9 mouse cellular contexts compared by ENCODE assay signal in the genomic region with DNA sequence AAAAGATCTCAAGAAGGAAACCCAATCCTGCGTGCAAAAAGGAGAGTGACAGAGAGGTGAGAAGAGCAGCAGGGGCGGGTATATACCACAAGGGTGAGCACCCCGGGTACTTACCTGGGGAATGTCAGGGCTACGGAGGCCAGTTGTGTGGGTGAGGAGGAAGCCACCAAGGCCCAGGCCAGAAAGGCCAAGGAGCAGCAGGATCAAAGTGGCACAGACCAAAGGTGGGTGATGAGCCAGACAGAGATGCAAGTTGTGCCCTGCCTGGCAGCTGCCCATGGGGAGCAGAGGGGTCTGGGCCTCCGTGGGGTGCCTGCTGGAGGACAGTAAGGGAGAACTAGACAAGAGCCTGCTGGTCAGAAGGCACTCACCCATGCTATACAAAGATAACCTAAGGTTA. TPM values are rescaled to one million over a fixed set of nuclear protein-coding genes. Genes with fewer than 3 reads are reported as not detected.
DNase-seq lines count a peak whose midpoint lies in the region; ATAC-seq lines count a peak whose summit lies in the region.
"Had no signal": no experiment of that assay in that cellular context is flagged by ENCODE, and none has a peak within 500 bp of the region (broad histone marks: within the 10 kb centered on the region; RNA-seq: fewer than 3 reads in every experiment).

No protein-coding gene starts in this region.

- intact Hi-C loops in gastrocnemius, postnatal 36 days (cut with DNase I), result no loop called here

- peak; percentile 15 for DNase-seq in layer of hippocampus, adult 11-12 months (ENCODE audit: low spot score)
- no peak for DNase-seq in layer of hippocampus, adult 9-11 months
- peak; percentile 23 to 34 for DNase-seq in cerebellum, postnatal 14 days
- no peak for DNase-seq in gastrocnemius, postnatal 36 days
- no peak for DNase-seq in adrenal gland, postnatal 25 days
- DNase-seq in ovary, adult 18-20 months (ENCODE audit: low spot score), result no peak

- peak; percentile 23; the same call in 1 of the 2 replicates for ATAC-seq in granulocyte monocyte progenitor cell, adult 5-6 weeks (replicated peaks; ENCODE audit: poor library complexity, severe bottlenecking)
- peak; percentile 25 for ATAC-seq in megakaryocyte progenitor cell, adult 5-6 weeks (replicated peaks; ENCODE audit: poor library complexity)
- ATAC-seq: Patski had no signal

RNA-seq across cellular contexts. Expression of gene Taok2, which starts 12.4 kb away (rescaled TPM):
- 28.0 and 45.8 TPM in 2 replicates for total RNA-seq in granulocyte monocyte progenitor cell, adult 5-6 weeks (2014; fragmentation: Nextera tagmentation)
- total RNA-seq in granulocyte monocyte progenitor cell, adult 5-6 weeks (2017), result 29.9 and 35.6 TPM in 2 replicates
- 16.5 and 19.4 TPM in 2 replicates for total RNA-seq in megakaryocyte progenitor cell, adult 5-6 weeks (2015)
- total RNA-seq in megakaryocyte progenitor cell, adult 5-6 weeks (2017), result 30.2 and 32.6 TPM in 2 replicates
- total RNA-seq in gastrocnemius, postnatal 36 days (2021), result 10 to 100 TPM; 18.3 to 21.7 TPM
- 82.8 and 89.5 TPM in 2 replicates for total RNA-seq in adrenal gland, postnatal 25 days (2021)

RNA-seq across cellular contexts. Expression of gene Tmem219, which starts 25.8 kb away (rescaled TPM):
- total RNA-seq in granulocyte monocyte progenitor cell, adult 5-6 weeks (2014; fragmentation: Nextera tagmentation), result 27.9 and 31.9 TPM in 2 replicates
- total RNA-seq in granulocyte monocyte progenitor cell, adult 5-6 weeks (2017), result 20.0 and 26.5 TPM in 2 replicates
- 19.1 and 28.8 TPM in 2 replicates for total RNA-seq in megakaryocyte progenitor cell, adult 5-6 weeks (2015)
- 19.8 and 36.4 TPM in 2 replicates for total RNA-seq in megakaryocyte progenitor cell, adult 5-6 weeks (2017)
- total RNA-seq in gastrocnemius, postnatal 36 days (2021), result 1 to 10 TPM; 9.1 to 9.3 TPM
- total RNA-seq in adrenal gland, postnatal 25 days (2021), result 21.7 and 34.5 TPM in 2 replicates

RNA-seq across cellular contexts. Expression of gene Kctd13, which starts 31.8 kb away (rescaled TPM):
- total RNA-seq in granulocyte monocyte progenitor cell, adult 5-6 weeks (2014; fragmentation: Nextera tagmentation), result 12.4 and 23.1 TPM in 2 replicates
- 9.7 and 10.3 TPM in 2 replicates for total RNA-seq in granulocyte monocyte progenitor cell, adult 5-6 weeks (2017)
- total RNA-seq in megakaryocyte progenitor cell, adult 5-6 weeks (2015), result 6.6 and 11.5 TPM in 2 replicates
- total RNA-seq in megakaryocyte progenitor cell, adult 5-6 weeks (2017), result 8.9 and 13.2 TPM in 2 replicates
- 1 to 10 TPM; 1.4 to 1.6 TPM for total RNA-seq in gastrocnemius, postnatal 36 days (2021)
- total RNA-seq in adrenal gland, postnatal 25 days (2021), result 31.1 and 42.7 TPM in 2 replicates

RNA-seq across cellular contexts. Expression of gene Ino80e, which starts 34.7 kb away (rescaled TPM):
- 89.0 and 100 TPM in 2 replicates for total RNA-seq in granulocyte monocyte progenitor cell, adult 5-6 weeks (2014; fragmentation: Nextera tagmentation)
- total RNA-seq in granulocyte monocyte progenitor cell, adult 5-6 weeks (2017), result 23.4 and 35.3 TPM in 2 replicates
- 83.1 and 83.9 TPM in 2 replicates for total RNA-seq in megakaryocyte progenitor cell, adult 5-6 weeks (2015)
- total RNA-seq in megakaryocyte progenitor cell, adult 5-6 weeks (2017), result 36.3 and 38.5 TPM in 2 replicates
- total RNA-seq in gastrocnemius, postnatal 36 days (2021), result 10 to 100 TPM; 10.3 to 12.6 TPM
- 44.4 and 50.5 TPM in 2 replicates for total RNA-seq in adrenal gland, postnatal 25 days (2021)

RNA-seq across cellular contexts. Expression of gene Hirip3, which starts 35.1 kb away (rescaled TPM):
- total RNA-seq in granulocyte monocyte progenitor cell, adult 5-6 weeks (2014; fragmentation: Nextera tagmentation), result 62.2 and 65.9 TPM in 2 replicates
- total RNA-seq in granulocyte monocyte progenitor cell, adult 5-6 weeks (2017), result 168 and 171 TPM in 2 replicates
- 21.8 and 27.5 TPM in 2 replicates for total RNA-seq in megakaryocyte progenitor cell, adult 5-6 weeks (2015)
- total RNA-seq in megakaryocyte progenitor cell, adult 5-6 weeks (2017), result 215 and 246 TPM in 2 replicates
- total RNA-seq in gastrocnemius, postnatal 36 days (2021), result 1 to 10 TPM; 3.7 to 7.8 TPM
- 23.2 and 39.1 TPM in 2 replicates for total RNA-seq in adrenal gland, postnatal 25 days (2021)

Comparison
In these comparisons a context has a peak if more than half of its experiments do, and no peak if none do; other contexts are left out.
1. DNase-seq: peak in layer of hippocampus, adult 11-12 months (single experiment) and cerebellum, postnatal 14 days (2 of 2); none in layer of hippocampus, adult 9-11 months (single experiment), gastrocnemius, postnatal 36 days (0 of 2), adrenal gland, postnatal 25 days (single experiment) and ovary, adult 18-20 months (single experiment).